Mouse (Mus musculus) kidney, embryonic 15.5 days (tissue): Measurements from ENCODE around the gene Nfe2l3. TPM values are rescaled to one million over a fixed set of nuclear protein-coding genes. Genes with fewer than 3 reads are reported as not detected.
"Not testable (repeated sequence)": the region's sequence is repeated elsewhere in the genome, so short reads cannot be mapped to it uniquely, and the experiment has no call there.

Experiments used
- ATAC-seq: fragments of 200-750 bp; cut with Nextera tagmentation; replicated peaks from 2 replicates; pipeline ENCODE4 v1.8.0; 2017; ENCODE audit warnings: moderate TSS enrichment; ENCODE audit not compliant: low FRiP score
- H3K27ac ChIP-seq: fragments of 300-500 bp; sonication (generic); 2 replicates; pipeline ENCODE4 v1.5.1; 2015; ENCODE audit warnings: mild to moderate bottlenecking, inconsistent platforms
- H3K27me3 ChIP-seq: fragments of 300-500 bp; sonication (generic); 2 replicates; pipeline ENCODE4 v1.6.1; 2015; ENCODE audit warnings: inconsistent platforms
- H3K36me3 ChIP-seq: fragments of 300-500 bp; sonication (generic); 2 replicates; pipeline ENCODE4 v1.6.1; 2015; ENCODE audit warnings: inconsistent platforms
- H3K4me1 ChIP-seq: fragments of 300-500 bp; sonication (generic); 2 replicates; pipeline ENCODE4 v1.6.1; 2015; ENCODE audit warnings: inconsistent platforms
- H3K4me2 ChIP-seq: fragments of 300-500 bp; sonication (generic); 2 replicates; pipeline ENCODE4 v1.6.1; 2015; ENCODE audit warnings: moderate library complexity, mild to moderate bottlenecking, inconsistent platforms
- H3K4me3 ChIP-seq: fragments of 300-500 bp; sonication (generic); replicated peaks from 2 replicates; pipeline ENCODE4 v1.5.1; 2015; ENCODE audit warnings: mild to moderate bottlenecking, inconsistent platforms
- H3K9ac ChIP-seq: fragments of 300-500 bp; sonication (generic); 2 replicates; pipeline ENCODE4 v1.6.1; 2015; ENCODE audit warnings: mild to moderate bottlenecking, inconsistent platforms
- H3K9me3 ChIP-seq: fragments of 300-500 bp; sonication (generic); replicated peaks from 2 replicates; pipeline ENCODE4 v1.6.1; 2016; ENCODE audit warnings: inconsistent platforms
- WGBS: fragments of 180-500 bp; shearing (Covaris S2); methylation state at CpG from one replicate; pipeline ENCODE4 v1.1.7; 2015; ENCODE audit warnings: mixed read lengths; 5-methylcytosine and 5-hydroxymethylcytosine counted together
- polyA plus RNA-seq: library from polyadenylated mRNA; unstranded; fragments of >200 nt; fragmentation: Nextera tagmentation; extraction: Ambion mirVana; gene quantifications from 2 replicates; pipeline ENCODE4 v1.2.1, GENCODE M21; 2015

The Nfe2l3 gene
- 1.9 and 2.2 TPM in 2 replicates for polyA plus RNA-seq

DNA sequence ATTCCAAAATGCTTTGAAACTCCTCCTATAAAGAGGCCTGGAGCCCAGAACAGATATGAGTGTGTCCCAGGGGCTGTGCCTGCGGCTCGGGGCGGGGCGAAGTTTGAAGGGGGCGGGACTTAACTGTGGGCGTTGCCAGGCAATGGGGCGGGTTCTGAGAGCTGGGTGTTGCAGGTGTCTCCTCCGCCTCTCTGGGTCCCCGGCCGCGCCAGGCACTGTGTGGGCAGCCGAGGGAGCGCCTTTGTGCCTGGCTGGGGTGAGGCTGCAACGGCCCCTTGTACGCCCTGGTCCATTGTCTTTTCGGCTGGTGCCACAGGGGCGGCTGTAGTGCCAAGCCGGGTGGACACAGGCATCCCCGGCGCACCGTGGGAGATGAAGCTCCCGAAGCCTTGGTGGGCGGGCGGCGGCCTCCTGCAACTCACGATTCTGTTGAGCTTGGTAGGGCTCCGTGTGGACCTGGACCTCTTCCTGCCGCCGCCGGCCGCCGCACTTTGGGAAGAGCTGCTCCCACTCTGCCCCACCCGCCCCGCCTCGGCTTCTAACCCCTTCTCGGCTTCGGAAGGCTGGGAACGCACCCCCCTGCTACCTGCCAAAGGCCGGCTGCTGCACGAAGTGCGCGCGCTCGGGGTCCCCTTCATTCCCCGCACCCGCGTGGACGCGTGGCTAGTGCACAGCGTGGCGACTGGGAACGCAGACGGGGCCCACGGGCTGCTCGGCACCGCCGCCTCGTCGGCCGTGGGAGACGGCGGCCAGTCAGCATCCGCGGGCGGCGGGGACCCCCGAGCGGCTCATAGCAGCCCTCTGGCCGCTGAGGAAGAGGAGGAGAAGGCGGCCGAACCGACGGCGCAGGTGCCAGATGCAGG lies at the start of gene Nfe2l3:
TSS of gene Nfe2l3 (plus strand) at position 136 of the 863 bp plus-strand sequence.
- Histone ChIP-seq H3K4me3 (peak within 1 kb of the TSS; percentile 53), H3K27ac (no peak within 1 kb of the TSS), H3K36me3 (no peaks in the 10 kb centered on the region), H3K4me2 (peak within 1 kb of the TSS; percentile 95), H3K27me3 (peaks cover 52% of the 10 kb centered on the region), H3K4me1 (peaks cover 19% of the 10 kb centered on the region), H3K9me3 (no peaks in the 10 kb centered on the region), H3K9ac (peak within 1 kb of the TSS; percentile 38)
- ATAC-seq = peak; percentile 91
- under 1% methylated on average over 73 of the region's 74 CpGs for WGBS

DNA sequence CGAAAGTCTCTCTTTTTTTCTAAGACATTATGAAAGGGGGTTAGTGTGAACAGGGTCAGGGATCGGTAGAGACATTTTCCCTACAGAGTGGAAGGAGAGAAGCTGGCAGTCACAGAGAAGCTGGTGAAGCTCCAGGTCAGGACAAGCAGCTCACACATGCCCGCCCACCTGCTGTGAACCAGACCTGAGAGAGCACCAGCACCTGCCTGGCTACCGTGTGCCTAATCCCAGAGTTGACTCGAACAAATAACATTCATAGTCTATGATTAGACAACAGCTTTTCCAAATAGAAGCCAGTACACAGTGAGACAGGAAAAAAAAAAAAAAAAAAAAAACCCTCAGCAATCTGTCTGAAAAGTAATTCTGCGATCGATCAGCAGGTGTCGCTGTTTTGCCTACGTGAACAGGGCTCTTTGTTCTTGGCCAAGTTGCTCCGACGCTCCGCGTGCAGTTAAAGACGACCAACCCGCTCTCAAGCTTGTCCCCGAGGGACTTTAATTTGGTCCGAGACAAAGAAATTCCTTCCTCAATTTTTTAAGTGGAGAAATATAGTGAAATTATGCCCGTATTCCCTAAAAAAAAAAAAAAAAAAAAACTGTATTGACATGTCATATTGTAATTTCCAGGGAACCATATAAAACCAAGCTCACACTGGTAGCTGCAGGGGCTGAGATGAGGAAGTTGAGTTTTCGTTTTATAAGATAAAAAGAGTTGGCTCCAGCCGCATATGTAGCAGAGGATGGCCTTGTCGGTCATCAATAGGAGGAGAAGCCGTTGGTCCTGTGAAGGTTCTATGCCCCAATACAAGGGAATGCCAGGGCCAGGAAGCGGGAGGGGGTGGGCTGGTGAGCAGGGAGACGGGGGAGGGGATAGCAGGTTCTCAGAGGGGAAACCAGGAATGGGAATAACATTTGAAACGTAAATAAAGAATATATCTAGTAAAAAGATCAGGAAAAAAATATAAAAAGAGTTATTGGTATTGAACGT lies 48.4 kb upstream of the Nfe2l3 start:
- WGBS = 13% methylated on average over 26 of the region's 26 CpGs
- no peaks in the 10 kb centered on the region for H3K36me3 ChIP-seq
- 0 out of 2 replicates have a peak overlapping the region, but pooled peaks have one; percentile 33 for H3K9ac ChIP-seq
- no peaks in the 10 kb centered on the region for H3K27me3 ChIP-seq
- no peak for ATAC-seq
- H3K27ac ChIP-seq = no peak overlapping the region
- peak overlapping the region; percentile 54 for H3K4me2 ChIP-seq
- peaks cover 16% of the 10 kb centered on the region; the same call in 1 of the 2 replicates for H3K4me1 ChIP-seq
- no peaks in the 10 kb centered on the region for H3K9me3 ChIP-seq
- peak overlapping the region; percentile 28 for H3K4me3 ChIP-seq

DNA sequence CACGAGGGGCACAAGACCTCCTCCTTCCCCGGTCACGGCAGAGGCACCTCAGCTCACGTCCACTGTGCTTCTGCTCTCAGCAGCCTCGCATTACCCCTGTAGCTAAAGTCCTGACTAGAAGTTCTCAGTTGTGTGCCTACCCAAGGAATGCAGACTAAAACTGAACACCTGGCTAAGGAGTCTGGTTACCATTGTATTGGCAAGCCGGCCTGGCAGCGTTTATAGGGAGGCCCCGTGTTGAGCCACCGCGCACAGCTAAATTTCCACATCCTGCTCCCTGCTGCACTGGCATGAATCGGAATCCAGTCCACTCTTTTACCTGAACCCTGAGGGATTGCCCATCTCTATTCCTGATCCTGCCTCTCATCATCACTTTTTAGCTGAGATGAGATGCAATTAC lies 42.0 kb upstream of the Nfe2l3 start:
- H3K36me3 ChIP-seq = no peaks in the 10 kb centered on the region
- H3K27me3 ChIP-seq = no peaks in the 10 kb centered on the region
- H3K4me2 ChIP-seq = no peak overlapping the region
- no peak overlapping the region for H3K4me3 ChIP-seq
- H3K9ac ChIP-seq = no peak overlapping the region
- H3K27ac ChIP-seq = no peak overlapping the region
- WGBS = 46% methylated on average over 11 of the region's 11 CpGs
- H3K9me3 ChIP-seq = no peaks in the 10 kb centered on the region
- 0 out of 2 replicates have a peak, but pooled peaks have one; percentile 16 for ATAC-seq
- H3K4me1 ChIP-seq = peaks cover 20% of the 10 kb centered on the region

DNA sequence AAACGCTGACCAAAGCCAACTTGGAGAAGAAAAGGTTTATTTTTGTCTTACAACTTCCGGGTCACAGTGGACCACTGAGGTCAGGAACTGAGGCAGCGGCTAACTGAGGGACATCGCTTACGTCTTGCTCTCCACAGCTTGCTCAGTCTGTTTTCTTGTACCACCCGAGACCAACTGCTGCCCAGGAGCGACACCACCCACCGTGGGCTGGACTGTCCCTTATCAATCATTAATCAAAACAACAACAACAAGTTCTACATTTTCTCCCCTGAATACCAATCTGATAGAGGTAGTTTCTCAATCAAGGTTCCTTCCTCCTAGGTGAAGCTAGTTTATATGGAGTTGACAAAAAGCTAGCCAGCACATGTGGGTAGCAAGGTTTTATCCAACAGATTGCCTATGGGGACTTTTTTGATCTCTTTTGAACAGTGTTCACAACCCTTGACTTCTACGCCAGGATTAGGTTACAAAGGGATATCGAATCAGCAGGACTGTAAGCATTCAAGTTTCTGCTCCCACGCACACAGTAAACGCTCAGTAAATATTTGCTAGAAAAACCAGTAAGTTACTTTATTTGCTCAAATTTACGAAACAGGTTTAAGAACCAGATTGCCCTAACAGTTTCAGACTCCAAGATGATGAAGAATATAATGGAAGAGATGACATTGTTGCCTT lies 40.5 kb upstream of the Nfe2l3 start:
- H3K27ac ChIP-seq = peak overlapping the region; percentile 54
- H3K9me3 ChIP-seq = no peaks in the 10 kb centered on the region
- WGBS = 29% methylated on average over 13 of the region's 13 CpGs
- no peak for ATAC-seq
- no peak overlapping the region for H3K4me3 ChIP-seq
- no peaks in the 10 kb centered on the region for H3K27me3 ChIP-seq
- H3K9ac ChIP-seq = no peak overlapping the region
- H3K4me2 ChIP-seq = peak overlapping the region; percentile 14; the same call in 1 of the 2 replicates
- peaks cover 20% of the 10 kb centered on the region for H3K4me1 ChIP-seq
- no peaks in the 10 kb centered on the region for H3K36me3 ChIP-seq

DNA sequence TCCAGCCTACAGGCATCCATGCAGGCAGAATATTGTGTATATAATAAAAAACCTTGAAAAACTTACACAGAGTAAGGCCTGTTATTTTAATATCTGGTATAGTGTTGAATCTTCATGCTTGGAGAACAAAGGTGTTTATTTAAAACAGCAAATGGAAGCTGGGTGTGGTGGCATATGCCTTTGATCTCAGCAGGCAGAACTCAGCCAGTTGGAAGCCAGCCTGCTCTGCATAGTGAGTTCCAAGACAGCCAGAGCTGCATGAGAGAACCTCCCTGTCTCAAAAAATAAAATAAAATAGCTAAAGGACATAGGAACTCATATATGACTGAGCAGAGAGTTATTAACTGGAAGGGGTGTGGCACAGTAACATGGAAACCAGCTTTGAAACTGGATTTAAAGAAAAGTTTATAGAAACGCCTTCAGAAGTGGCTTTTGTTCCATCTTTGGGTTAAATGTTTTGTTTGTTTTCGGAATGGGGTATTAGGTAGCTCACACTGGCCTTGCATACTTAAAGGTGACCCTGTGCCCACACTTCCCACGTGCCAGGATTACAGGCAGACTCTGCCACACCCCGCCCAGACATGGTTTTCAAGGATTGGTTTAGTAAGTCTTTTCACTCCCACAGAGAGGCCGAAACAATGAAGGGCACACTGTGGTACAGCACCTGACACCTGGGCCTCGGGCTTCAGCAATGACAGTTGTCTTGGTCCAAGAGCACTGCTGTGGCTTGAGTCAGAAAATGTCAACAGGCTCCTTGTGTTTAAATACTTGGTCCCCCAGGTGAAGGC lies 38.9 kb upstream of the Nfe2l3 start:
- no peak for ATAC-seq
- Histone ChIP-seq H3K9ac (no peak overlapping the region), H3K9me3 (no peaks in the 10 kb centered on the region), H3K4me1 (peaks cover 20% of the 10 kb centered on the region), H3K4me3 (no peak overlapping the region), H3K4me2 (no peak overlapping the region), H3K27ac (no peak overlapping the region), H3K36me3 (no peaks in the 10 kb centered on the region), H3K27me3 (no peaks in the 10 kb centered on the region)
- 60% methylated on average over 6 of the region's 6 CpGs for WGBS

DNA sequence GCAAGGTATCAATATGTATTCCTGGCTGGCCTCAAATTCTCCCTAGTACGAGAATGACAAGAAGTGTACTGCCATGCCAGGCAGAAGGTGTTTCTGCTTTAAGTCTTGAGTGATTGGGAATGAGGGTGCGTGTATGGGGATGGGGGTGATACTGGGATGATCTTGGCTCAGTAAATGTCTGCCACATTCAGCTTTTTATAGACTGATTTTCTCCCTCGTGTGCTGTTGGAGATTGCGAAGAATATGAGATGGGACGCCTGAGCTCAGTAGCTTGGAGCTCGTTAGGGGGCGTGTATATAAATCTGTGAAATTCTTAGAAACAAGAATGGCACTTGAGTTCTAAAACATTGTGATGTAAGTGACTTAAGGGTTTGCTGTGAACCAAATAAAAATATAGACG lies 38.1 kb upstream of the Nfe2l3 start:
- 87% methylated on average over 8 of the region's 8 CpGs for WGBS
- not testable (repeated sequence) for H3K4me3 ChIP-seq, H3K36me3 ChIP-seq, H3K4me2 ChIP-seq, H3K9ac ChIP-seq, ATAC-seq, H3K9me3 ChIP-seq, H3K27me3 ChIP-seq, H3K27ac ChIP-seq
- H3K4me1 ChIP-seq = peaks cover 27% of the 10 kb centered on the region

DNA sequence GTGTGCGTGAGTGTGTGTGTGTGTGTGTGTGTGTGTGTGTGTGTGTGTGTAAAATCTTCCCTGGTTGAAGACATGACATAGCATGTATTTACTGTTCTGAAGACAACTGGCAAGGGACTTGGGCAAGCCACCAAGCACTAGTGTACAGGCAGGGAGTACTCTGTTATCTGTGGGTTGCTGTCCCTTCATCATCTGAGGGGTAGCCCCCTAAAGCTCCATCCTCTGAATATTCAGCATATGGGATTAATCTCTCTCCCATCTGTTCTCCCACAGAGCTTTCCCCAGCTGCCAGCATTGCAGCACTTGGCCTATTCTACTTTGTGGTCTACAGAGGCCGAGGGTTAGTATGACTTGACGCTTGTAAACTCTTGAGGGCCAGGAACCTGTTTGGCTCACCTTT lies 37.5 kb upstream of the Nfe2l3 start:
- WGBS = 83% methylated on average over 3 of the region's 3 CpGs

DNA sequence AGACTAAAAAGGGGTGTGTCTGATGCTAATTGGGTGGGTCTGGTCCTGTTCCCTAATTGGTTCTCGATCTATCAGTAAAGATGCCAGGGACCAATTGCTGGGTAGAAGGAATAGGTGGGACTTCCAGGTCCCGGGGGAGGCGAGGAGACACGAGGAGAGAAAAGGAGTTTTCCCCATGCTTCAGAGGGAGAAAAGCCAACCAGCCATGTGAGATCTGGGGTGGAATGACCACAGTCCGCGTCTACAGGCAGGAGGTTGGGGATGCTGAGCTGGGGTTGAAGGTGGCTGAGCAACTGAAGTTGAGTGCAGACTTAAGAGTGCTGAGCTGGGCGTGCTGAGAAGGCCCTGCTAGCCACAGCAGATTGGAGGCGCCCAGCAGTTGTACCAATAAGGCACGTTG lies 37.0 kb upstream of the Nfe2l3 start:
- Histone ChIP-seq H3K27ac (no peak overlapping the region), H3K4me3 (no peak overlapping the region), H3K27me3 (no peaks in the 10 kb centered on the region), H3K4me1 (peaks cover 27% of the 10 kb centered on the region), H3K36me3 (no peaks in the 10 kb centered on the region), H3K9ac (no peak overlapping the region), H3K4me2 (no peak overlapping the region), H3K9me3 (no peaks in the 10 kb centered on the region)
- ATAC-seq = no peak
- WGBS = 65% methylated on average over 9 of the region's 9 CpGs

More for the DNA sequence above, 37.5 kb upstream of the Nfe2l3 start:
- H3K27ac ChIP-seq, H3K36me3 ChIP-seq, H3K9me3 ChIP-seq, ATAC-seq, H3K4me3 ChIP-seq, H3K9ac ChIP-seq, H3K27me3 ChIP-seq, H3K4me2 ChIP-seq: not testable (repeated sequence)
- H3K4me1 ChIP-seq = peaks cover 30% of the 10 kb centered on the region

DNA sequence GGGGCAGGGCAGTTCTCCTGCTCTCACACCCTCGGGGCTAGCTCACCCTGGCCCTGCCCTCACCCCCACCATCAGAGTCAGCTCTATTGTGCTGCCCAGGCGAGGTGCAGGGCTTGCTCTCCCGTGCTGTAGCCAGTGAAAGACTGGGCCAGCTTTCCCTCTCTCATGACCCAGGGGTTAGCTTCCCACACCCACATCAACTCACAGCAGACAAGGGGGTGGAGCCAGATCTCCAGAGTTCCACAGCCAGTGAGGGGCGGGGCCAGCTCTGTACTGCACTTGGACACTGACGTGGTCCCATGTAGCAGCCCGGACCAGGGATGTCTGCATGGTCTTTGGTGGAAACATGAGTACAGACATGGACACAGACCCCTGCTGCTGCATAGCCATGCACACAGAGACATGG lies 33.4 kb upstream of the Nfe2l3 start:
- H3K27ac ChIP-seq = peak overlapping the region; percentile 54
- H3K4me2 ChIP-seq = peak overlapping the region; percentile 24; the same call in 1 of the 2 replicates
- H3K4me1 ChIP-seq = peaks cover 27% of the 10 kb centered on the region
- H3K4me3 ChIP-seq = no peak overlapping the region
- H3K9me3 ChIP-seq = no peaks in the 10 kb centered on the region
- peak; percentile 83 for ATAC-seq
- no peaks in the 10 kb centered on the region for H3K36me3 ChIP-seq
- no peak overlapping the region; the same call in 1 of the 2 replicates for H3K9ac ChIP-seq
- WGBS = 11% methylated on average over 6 of the region's 6 CpGs
- H3K27me3 ChIP-seq = no peaks in the 10 kb centered on the region

DNA sequence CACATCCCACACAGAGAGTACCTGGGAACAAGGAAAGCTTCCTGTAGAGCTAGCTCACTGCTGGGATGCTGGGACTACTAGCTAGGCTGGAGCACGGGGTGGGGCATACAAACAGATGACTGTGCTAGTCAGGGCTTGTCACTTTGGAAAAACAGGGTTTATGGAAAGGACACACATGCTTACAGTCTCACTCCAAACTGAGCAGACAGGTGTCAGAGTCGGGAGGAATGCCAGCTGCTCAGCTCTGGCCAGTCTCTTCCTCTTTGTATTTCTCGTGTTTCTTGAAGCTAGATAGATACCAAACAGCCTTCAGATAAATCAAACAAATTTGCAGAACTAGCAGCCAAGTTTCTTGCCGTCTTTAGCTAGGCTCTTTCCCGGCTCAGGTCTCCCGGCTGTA lies 31.2 kb upstream of the Nfe2l3 start:
- ATAC-seq = peak; percentile 47
- H3K9me3 ChIP-seq = no peaks in the 10 kb centered on the region
- H3K9ac ChIP-seq = no peak overlapping the region
- H3K4me2 ChIP-seq = peak overlapping the region; percentile 48
- H3K4me1 ChIP-seq = peaks cover 27% of the 10 kb centered on the region
- H3K4me3 ChIP-seq = peak overlapping the region; percentile 15
- no peaks in the 10 kb centered on the region for H3K27me3 ChIP-seq
- no peaks in the 10 kb centered on the region for H3K36me3 ChIP-seq
- peak overlapping the region; percentile 0; the same call in 1 of the 2 replicates for H3K27ac ChIP-seq
- WGBS = 13% methylated on average over 6 of the region's 6 CpGs

DNA sequence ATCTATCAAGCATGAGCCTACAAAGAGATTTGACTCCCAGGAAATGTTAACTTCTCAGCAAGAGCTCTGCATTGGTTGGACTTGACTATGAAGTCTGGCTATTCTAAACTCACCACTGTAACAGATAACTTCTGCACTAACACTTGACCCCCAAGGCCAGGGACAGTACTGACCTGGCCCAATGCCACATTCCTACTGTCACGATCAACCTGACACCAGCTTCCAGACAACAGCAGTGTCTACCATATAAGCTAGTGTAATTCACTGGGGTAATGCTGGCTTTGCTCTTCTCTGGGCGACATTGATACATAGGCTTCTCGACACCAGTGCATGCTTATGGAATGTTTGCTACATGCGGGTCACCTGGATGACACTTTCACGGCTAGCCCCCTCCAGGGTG lies 28.9 kb upstream of the Nfe2l3 start:
- H3K4me3 ChIP-seq = no peak overlapping the region
- H3K36me3 ChIP-seq = no peaks in the 10 kb centered on the region
- H3K9me3 ChIP-seq = no peaks in the 10 kb centered on the region
- no peak overlapping the region for H3K27ac ChIP-seq
- H3K27me3 ChIP-seq = no peaks in the 10 kb centered on the region
- H3K9ac ChIP-seq = no peak overlapping the region
- no peak overlapping the region for H3K4me2 ChIP-seq
- H3K4me1 ChIP-seq = peaks cover 27% of the 10 kb centered on the region
- ATAC-seq = no peak
- 86% methylated on average over 5 of the region's 5 CpGs for WGBS
